Mouse (Mus musculus) embryo, embryonic 11 days (tissue): ENCODE data around the gene Ccdc167.

Experiments used
- DNase-seq: peaks from one replicate; pipeline ENCODE4 v3.0.0-alpha.2; 2015

Ccdc167 gene

DNA sequence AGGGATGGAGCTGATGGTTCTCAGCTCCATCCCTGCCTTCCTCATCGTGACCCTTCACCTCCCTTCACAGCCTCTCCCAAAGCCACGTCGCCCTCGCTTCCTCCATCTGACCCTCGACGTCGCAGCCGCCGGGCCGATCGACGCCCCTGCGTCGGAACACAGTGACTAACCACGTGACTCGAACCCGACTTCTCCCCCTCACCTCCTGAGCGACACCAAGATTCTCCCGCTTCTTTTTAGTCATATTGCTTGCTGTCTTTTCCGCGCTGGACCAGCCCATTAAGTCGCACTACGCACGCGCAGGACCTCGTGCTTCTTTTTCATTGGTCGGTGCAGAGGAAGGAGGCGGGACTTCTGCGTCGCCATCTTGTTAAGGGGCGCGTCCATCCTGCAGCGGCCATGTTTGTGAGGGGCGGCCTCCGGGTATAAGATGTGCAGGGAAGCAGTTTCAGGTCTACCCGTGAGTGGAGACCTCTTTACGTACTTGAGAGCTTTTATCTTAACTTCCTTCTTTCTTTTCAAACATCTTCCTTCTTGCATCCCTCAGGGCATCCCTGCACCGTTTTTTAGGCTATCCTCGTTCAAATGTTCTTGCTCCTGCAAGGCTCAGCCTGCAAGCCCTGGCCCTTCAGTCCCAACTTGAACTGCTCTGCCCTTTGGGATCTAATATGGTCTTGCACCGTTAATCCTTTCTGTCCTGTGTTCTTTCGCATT is at the start of gene Ccdc167:
Ccdc167 (minus strand) TSS at position 313 of the 714 bp plus-strand sequence.
- peak; percentile 96 for DNase-seq

DNA sequence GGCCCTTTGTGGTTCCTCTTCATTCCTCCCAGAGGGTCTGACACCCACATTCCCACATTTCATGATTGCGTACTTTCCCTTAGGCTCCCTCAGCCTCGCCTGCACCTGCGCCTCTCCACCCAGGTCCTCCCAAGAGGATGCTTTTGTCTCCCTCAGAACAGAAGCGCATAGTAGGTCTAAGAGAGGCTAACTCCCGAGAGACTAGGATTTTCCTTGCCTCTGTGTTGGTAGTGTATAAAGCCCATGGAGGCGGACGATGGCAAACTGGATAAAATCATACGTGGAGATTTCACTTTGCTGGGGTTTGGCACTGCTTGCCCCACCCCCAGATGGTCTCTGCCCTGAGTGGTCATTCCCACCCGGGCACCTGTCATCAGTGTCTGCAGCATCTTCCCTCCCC is 48.5 kb upstream of the Ccdc167 start:
- DNase-seq: no peak

DNA sequence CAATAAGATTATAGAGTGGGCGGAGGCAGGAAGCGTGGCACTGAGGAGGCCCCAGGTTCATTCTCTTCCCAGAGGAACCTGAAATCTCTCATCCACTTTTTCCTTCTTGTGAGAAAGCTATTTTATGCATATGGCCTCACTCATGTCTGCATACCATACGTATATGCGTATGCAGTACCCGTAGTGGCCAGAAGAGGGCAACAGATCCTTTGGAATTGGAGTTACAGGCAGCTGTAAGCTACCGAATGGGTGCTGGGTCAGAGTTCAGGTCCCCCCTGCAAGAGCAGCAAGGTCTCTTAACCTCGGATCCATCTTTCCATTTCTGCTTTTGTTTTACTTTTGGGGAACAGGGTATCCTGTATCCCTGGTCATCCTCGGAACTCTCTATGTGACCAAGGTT is 45.7 kb upstream of the Ccdc167 start:
- peak; percentile 56 for DNase-seq

DNA sequence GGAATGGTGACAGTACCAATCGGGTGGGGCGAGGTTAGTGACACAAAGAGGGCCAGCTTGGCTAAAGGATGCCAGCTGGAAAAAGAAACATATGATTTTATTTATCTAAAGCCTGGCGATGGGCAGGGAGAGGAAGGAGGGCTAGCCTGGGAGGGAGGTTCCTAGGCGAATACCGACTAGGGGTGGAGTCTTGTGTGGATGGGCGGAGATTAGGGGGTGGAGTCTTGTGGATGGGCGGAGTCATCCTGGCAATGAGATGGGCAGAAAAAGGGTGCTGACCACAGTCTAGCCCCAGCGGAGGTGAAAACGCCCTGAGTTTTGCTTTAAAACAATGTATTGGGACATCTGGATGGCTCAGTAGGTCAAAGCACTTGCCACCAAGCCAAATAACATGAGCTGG is 45.1 kb upstream of the Ccdc167 start:
- DNase-seq: no peak

DNA sequence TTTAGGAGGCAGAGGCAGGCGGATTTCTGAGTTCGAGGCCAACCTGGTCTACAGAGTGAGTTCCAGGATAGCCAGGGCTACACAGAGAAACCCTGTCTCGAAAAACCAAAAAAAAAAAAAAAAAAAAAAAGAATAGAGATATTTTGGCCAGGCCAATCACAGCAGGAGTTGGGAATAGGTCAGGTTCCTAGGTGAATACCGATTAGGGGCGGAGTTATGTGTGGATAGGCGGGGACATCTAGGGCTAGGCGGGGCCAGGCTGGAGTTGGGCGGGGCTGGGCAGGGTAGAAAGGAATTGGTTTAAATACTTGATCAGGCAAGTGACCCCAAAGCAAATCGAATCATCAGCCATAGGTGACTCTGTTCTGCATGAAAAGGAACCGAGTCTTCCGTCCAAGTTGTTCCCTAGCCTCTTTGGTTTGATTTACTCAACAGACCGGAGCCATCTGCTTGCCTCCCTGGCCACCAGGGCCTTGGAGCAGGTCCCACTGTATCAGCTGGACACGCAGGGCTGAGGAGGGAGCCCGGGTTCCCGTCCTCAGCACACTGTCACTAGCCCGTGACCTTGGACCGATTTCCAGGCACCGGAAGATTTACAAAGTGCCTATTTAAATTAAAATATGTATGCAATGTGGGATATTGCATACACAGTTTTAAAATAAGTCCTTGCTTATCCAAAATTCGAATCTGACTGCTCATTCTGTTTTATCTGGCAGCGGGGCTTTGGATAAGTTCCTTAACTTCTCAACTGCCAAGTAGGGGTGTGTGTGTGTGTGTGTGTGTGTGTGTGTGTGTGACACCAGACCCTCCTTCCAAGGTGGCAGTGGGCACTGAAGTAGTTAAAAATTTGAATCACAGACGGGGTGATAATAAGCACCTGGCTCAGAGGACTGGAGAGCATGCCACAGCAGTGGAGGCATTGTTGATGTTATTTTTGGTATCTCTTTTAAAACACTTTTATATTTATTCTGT is 43.8 kb upstream of the Ccdc167 start:
- no peak for DNase-seq

DNA sequence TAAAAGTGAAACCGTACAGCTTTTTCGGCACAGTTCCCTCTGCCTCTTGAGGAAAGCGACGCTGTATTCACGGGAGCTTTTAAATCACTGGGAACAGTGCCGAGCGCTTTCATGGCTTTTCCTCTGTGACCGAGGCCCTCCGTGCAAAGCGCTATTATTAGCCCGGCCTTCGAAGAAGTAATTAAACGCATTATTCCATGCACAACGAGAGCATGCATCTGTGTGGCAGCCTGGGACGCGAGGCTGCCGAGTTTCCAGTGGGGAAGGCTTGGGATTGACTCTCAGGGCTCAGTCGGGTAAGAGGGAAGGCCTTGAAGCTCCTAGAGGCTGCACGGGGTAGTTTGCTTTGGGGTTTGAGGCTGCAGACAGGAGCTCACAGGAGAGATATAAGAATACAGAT is 43.1 kb upstream of the Ccdc167 start:
- DNase-seq: no peak

DNA sequence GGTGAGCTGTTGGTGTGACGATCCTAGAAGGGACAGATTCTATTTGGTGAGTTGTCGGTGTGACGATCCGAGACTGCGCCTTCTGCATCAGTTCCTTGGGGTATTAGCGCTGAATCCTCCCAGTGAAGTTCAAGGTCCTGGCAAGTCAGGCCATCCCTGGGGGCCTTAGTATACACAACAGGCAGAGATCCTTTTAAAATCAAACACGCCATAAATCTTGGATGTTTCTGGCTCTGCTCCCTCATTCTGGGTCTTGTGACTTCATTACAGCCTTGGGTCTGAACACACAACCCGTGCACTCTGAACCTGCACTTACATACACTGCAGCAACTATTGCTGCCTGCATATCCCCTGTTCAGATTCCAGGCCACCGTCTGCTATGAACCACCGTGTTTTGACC is 39.5 kb upstream of the Ccdc167 start:
- DNase-seq: no peak

DNA sequence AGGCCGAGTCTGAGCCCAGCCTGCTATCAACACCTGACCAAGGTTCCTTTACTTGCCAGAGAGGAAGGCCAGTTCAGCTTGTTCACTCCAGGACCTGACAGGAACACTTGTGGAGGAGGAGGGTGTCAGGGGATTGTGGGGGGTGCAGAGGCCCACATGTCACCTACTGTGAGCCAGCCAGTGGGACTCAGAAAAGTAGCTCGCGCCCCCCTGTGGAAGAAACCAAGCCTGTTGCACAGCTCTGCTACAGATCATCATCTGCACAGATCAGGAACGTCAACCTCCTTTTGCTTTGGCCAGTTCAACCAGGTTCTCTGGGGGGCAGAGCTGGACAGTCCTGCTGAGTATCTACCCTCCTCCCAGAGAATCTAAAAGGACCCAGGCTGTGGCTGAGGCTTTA is 37.7 kb upstream of the Ccdc167 start:
- DNase-seq: no peak

DNA sequence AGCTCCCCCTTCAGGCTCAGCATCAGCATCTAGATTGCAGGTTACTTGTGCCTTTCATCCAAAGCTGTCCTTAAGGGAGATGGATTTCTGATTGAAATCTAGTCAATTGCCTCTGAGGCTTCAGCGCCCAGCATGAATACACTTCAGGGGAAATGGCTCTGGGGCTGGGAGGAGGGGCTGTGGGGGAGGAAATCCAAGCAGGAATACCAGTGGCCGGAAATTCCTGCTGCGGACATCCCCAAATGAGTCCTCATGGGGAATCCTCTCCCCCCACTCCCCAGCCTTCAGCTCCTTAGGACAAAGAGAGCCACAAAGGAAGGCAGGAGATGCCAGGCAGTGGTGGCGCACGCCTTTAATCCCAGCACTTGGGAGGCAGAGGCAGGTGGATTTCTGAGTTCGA is 30.6 kb upstream of the Ccdc167 start:
- DNase-seq: peak; percentile 39

DNA sequence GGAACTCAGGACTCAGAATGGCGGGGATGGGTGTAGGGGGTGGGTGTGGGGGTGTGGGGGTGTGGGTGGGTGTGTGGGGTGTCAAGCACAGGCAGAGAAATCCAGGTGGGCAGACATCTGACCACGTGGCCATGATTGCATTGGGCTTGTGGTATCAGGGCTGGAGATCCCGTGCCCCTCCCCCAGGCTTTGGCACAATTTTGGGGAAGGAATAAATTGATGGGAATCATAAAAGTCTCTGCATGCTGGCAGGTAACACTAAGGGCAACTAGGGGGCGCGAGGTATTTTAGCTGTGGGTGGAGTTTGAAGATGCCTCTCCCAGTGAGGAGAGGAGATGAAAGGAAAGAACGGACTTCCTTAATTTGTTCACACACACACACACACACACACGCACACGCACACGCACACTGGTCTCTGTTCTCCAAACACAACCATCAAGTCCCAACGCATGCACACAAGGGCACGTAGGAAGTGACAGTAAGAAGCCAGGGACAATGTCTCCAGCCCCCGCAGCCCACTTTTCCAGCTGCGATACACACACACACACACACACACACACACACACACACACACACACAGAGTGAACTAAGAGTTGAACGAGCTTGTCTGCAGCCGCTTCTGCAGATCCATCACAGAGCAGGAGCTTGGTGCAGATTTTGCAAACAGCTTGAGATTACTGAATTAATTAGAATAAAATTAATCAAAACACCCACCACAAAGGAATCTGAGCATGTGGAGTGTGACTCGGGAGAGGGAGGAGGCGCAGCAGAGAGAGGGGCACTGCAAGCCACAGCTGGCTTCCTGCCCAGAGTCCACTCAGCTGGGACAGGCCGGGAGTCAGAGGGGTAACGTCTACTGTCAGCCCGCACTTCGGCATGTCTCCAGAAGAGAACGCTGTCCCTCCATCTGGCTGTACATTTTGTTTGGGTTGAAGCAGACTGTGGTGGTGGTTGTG is 21.3 kb upstream of the Ccdc167 start:
- DNase-seq: peak; percentile 49

DNA sequence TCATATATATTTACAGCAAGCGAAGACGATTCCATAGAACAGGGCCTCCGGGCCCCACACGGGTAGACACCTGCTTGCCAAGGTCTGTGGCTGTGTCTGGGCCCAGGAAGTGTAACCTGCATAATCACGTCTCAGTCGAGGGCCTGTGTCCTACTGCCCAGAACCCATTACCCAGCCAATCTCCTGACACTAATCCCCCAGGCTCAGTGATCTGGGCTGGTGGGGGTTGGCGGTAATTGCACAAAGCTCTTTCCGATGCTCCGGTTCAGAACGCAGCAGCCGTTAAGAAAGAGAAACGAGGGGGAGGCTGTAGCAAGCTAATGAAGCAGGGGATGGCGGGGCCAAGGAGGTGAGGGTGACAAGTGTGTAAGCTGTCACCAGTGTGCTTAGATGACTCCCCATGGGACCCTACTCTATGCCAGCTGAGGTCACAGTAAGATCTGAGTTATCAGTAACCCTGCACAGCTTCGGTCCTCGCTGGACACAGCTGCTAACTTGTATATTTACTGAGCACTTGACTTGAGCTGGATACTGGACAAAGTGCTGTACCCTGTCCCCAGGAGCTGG is 19.7 kb upstream of the Ccdc167 start:
- DNase-seq: peak; percentile 46

DNA sequence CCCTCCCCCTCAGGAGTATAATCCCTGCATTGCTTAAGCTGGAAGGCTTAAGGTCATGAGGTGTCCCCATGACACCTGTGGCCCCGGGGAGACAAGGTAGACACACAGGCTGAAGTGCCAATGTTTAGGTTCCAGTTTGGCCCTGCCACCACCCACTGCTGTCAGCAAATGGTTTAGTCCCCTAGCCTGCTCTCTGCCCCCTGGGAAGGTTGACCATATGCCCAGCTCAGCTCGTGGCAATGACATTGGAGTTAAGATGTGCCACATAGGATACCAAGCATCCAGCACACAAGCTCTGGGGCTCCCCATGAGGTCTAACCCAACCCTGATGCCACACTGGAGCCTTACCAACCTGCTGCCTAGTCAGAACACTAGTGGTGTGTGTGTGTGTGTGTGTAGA is 15.7 kb upstream of the Ccdc167 start:
- DNase-seq: no peak

DNA sequence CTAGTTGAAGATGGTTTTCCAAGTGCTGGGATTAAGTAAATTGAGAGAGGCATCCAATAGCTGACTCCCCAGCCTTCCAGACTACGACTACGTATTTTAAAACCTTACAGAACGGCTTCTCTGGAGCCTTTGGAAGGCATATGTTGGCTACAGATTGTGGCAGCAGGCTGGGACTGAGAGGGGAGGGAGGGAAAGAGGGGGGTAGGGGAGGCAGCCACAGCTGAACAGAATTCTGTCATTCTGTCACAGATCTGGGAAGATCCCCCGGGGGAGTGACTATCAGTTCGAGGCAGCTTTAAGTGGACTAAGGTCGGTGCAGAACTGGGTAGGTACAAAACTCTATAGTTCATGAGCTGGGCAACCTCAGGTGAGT is 15.1 kb upstream of the Ccdc167 start:
- no peak for DNase-seq

DNA sequence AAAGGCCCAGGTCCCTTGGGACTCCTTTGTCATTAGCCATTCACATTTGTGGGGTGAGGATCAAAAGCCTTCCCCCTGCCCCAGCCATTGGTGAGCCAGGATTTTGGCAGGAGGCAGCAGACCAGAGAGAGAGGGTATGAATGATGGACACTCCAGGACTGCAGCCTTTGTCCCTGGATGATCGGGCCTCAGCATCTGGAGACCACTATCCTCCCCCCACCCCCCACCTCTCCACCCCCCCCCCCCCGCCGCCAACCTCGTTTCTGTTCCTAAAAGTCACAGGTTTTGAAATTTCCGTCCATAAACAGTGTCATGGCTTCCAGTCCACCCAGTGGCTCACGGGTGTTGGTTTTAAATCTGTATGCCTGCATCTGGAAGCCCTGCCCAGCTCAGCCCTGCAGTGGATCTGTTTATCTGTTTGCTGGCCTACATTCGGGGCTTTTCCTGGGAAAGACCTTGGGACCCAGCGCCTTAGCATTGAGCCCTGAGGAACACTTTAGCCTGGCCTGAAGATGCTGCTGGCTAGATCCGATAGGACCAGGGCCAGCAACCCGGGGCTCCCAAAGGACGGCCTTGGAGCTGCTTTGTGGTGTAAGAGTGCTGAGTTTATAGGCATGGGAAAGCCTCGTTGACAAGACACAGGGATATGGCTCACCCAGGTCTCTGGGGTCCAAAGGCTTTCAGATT is 14.6 kb upstream of the Ccdc167 start:
- DNase-seq: no peak

DNA sequence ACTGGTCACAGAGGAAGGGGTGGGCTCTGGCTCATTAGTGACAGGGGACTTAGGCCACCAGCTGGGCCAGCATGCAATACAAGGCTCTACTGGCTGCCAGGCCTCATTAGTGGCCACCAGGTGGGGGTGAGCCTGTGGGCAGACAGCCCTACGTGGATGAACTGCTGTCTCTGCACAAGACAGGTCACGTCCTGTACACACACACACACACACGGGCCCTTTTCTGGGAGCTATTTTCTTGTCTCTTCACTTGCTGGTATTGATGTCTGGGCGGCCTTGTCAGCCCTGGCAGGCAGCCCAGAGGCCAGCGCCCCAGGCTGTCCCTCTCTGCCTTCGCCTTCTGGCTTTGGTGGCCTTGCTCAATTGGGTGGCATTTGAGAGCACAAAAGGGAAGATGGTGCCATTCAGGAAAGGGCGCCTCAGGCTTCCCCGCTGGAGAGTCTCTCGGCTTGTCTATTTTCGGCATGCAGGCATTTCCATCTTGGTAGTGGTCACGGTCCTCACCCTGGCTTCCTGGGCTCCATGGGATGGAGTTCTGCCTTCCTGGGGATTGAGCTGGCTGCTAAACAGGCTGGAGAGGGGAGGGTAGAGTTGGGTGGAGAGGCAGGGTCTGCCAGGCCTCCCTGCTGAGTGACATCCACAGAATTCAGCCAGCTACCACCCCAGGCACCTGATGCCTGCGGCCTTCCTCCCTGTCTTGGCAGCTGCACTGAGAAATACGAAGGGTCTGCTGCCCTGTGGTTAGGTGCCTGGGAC is 13.8 kb upstream of the Ccdc167 start:
- no peak for DNase-seq

DNA sequence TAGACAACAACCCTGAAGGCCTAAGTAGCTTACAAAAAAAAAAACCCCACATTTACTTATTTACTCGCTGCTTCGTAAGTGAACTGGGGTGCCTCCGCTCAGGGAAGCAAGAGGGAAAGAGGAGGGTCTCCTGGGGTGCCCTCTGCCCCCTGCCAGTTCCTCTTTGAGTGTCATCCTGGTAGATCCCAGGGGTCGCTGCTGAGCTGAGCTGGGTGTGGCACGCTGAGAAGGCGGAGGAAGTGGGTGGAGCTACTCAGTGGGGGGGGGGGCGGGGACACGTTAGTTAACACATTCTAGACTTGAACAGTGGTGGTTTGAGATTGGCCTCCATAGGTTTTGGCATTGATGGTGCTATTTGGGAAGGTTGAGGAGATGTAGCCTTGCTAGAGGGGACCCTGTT is 11.2 kb upstream of the Ccdc167 start:
- DNase-seq: no peak

DNA sequence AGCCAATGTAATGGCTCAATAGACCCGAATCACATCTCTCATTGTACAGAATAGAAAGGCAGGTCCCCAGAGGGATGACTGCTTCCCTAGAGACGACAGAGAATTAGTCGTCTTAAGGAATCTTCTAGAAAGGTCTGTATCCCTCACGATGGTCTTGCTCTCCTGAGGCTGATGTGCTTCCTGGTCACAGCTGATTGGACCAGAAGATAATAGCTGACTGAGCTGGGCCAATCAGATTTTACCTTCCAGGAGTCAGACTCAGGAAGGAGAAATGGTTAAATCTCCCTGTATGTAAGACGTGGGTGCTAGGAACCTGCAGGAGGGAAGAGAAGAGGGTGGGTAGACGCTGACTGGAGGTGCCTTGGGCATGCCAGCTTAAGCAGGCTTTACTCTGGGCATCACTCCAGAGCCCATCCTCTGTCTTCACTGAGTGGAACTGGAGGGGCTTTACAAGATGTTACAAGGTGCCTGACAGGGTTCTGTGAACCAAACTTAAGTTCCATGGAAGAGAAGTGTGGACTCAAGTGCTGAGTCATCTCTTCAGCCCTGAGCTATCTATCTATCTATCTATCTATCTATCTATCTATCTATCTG is 8.3 kb upstream of the Ccdc167 start:
- DNase-seq: no peak

DNA sequence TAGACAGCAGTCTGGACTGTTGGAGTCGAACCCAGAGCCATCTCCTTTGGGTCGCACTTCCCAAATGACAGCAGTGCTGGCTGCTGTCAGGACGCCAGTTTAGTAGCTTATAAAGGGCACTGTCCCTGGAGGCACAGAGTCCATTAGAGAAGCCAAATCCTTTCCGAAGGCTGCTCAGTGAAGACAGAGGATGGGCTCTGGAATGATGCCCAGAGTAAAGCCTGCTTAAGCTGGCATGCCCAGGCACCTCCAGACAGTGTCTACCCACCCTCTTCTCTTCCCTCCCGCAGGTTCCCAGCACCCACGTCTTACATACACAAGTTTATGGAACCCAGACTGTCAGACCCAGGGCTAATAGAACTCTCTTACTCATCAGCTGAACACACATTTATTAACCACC is 7.8 kb upstream of the Ccdc167 start:
- DNase-seq: no peak

DNA sequence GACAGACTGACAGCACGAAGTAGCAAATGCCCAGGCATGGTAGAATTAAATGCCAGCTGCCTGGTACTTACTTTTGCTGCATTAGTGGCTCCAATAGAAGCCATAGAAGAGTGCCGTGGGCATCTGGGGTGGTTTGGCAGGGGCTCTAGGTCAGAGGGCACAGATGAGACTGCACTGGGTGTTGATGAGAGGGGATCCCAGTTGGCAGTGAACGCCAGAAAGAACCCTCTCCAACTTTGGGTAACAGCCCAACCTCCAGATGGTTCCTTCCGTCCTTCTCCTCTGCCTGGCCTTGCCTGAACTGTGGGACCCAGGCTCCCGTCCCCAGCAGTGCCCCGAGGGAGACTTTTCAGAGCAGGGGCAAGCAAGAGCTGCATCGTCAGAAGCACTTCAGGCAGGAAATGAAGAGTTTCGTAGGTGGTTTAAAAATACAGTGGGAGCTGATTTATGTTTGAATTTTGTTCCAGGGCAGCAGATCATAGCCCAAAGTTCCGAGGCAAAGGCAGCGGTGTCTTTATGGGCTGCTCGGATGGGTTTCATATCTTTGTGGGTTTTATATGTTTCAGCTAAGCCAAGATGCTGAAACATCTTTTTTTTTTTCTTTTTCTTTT is 4.0 kb upstream of the Ccdc167 start:
- DNase-seq: no peak
